Mouse (Mus musculus): Measurements from ENCODE around the gene Mrps18c. TPM values are rescaled to one million over a fixed set of nuclear protein-coding genes. Genes with fewer than 3 reads are reported as not detected.

Gene Mrps18c
- polyA plus RNA-seq, 1 experiment from 2014 or later: 172 TPM

DNA sequence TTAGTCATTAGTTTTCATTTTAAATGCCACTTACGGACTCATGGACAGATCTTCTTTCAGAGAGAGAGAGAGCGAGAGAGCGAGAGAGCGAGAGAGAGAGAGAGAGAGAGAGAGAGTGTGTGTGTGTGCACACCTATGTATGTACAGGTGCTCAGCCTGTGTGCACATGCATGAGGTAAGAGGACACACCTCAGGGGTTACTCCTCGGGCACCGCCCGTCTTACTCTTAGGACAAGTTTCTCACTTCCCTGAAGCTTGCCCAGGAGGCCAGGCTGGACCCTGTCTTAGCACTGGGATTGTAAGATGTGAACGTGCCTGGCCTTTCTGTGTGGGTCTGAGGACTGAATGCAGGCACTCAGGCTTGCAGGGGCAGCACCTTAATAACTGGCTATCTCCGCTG, 10.9 kb upstream of the Mrps18c start:
- Histone ChIP-seq H3K4me3 (replicated peaks) (no peak overlapping the region), H3K27ac (no peak overlapping the region), H3K36me3 (peaks cover 28% of the 10 kb centered on the region), H3K27me3 (replicated peaks) (no peaks in the 10 kb centered on the region), H3K9ac (no peak overlapping the region), H3K9me3 (no peaks in the 10 kb centered on the region), H3K4me2 (replicated peaks) (no peak overlapping the region), H3K4me1 (replicated peaks) (no peaks in the 10 kb centered on the region)
- ATAC-seq: no peak
- WGBS: 90% methylated on average over 9 of the region's 9 CpGs

- 83% methylated on average over 7 of the region's 7 CpGs for WGBS
- Histone ChIP-seq H3K36me3 (peaks cover 23% of the 10 kb centered on the region; the same call in 1 of the 2 replicates), H3K9ac (no peak overlapping the region), H3K27me3 (replicated peaks) (no peaks in the 10 kb centered on the region), H3K27ac (no peak overlapping the region), H3K4me3 (replicated peaks) (no peak overlapping the region), H3K9me3 (no peaks in the 10 kb centered on the region), H3K4me1 (replicated peaks) (0 out of 2 replicates have a peak, but pooled peaks cover 3% of the 10 kb centered on the region), H3K4me2 (replicated peaks) (no peak overlapping the region)
- ATAC-seq: no peak
Observed at GRCm38 (mm10) chr5:100792261-100792660, 6.2 kb upstream of the Mrps18c start.

DNA sequence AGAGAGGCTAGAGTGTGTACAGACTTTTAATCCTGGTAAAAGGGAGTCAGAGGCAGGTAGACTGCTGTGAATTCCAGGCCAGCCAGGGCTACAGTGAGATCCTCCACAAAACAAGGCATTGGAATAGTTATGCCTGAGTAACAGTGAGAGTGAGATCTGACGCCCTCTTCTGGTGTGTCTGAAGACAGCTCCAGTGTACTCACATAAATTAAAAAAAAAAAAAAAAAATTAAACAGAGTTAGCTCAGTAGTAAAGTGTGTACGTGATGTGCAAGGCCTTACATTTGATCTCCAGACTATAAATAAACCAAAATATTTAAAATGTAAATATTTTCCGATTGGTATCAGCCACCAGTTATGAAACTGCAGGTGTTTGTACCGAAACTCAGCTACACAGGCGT, 4.3 kb upstream of the Mrps18c start:
- no peak overlapping the region for H3K4me3 ChIP-seq (replicated peaks)
- no peak overlapping the region for H3K4me2 ChIP-seq (replicated peaks)
- no peaks in the 10 kb centered on the region for H3K9me3 ChIP-seq
- H3K36me3 ChIP-seq: peaks cover 17% of the 10 kb centered on the region; the same call in 1 of the 2 replicates
- H3K27ac ChIP-seq: no peak overlapping the region
- H3K9ac ChIP-seq: no peak overlapping the region
- H3K4me1 ChIP-seq (replicated peaks): peaks cover 3% of the 10 kb centered on the region; the same call in 1 of the 2 replicates
- no peak for ATAC-seq
- 75% methylated on average over 5 of the region's 5 CpGs for WGBS
- H3K27me3 ChIP-seq (replicated peaks): no peaks in the 10 kb centered on the region

DNA sequence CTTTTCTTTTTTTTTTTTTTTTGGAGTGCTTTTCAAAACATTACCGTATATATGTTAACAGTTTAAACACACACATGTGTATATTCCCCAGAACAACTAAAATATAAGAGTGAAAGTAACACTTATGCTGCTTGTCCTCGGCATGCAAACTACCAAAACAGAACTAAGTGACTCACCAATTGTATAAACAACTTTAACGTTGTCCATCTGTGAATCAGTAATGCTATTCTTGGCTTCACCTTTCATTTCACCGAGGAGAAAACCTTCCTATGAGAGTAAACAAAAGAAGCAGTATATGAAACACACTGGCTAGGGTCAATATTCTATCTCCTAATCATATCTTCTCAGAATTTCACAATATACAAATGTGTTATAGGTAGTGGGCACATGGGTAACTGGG, 19.9 kb downstream of the Mrps18c start:
- 0 out of 2 replicates have a peak, but pooled peaks cover 5% of the 10 kb centered on the region for H3K36me3 ChIP-seq
- no peak for ATAC-seq
- no peak overlapping the region for H3K27ac ChIP-seq
- H3K9me3 ChIP-seq: no peaks in the 10 kb centered on the region
- H3K4me3 ChIP-seq (replicated peaks): no peak overlapping the region
- no peak overlapping the region for H3K9ac ChIP-seq
- H3K4me2 ChIP-seq (replicated peaks): no peak overlapping the region
- H3K4me1 ChIP-seq (replicated peaks): 0 out of 2 replicates have a peak, but pooled peaks cover 2% of the 10 kb centered on the region
- H3K27me3 ChIP-seq (replicated peaks): no peaks in the 10 kb centered on the region
- WGBS: 52% methylated on average over 4 of the region's 4 CpGs

DNA sequence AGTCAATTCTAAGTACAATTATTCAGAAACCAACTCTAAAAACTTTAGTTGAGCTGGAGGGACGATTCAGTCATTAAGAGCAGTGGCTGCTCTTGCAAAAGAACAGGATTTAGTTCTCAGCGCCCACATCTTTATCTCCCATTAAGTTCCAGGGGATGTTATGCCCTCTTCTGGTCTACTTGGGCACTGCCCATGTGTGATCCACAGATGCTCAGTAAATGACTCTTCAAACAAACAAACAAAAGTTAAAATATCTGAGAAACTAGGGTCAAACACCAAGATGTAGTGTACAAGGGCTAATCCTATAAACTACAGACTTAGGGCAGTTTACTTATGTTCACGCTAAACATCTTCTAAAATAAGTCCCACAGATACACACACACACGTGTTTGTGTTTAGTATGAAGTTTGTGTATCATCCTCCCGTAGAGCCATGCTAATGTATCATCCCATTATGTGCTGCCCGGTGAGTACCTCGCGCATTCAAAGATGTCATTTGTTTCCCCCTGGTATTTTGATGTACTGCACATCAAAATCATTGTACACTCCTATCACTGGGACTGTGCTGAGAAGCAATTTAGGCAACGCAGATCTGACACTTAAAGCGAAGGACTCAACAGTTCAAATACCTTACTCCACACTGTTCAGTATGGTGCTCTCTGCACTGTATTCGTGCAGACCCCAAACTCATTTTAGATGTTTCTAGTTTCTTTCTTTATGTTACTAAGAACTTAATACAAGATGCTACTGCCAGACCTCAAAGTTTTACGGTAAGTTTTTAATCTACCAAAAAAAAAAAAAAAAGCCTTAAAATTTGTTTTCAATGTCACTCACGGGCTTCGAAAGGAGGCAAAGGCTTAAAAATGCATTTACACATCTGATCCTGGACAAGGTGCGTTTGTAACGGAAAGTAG, 21.4 kb downstream of the Mrps18c start:
- ATAC-seq: no peak
- Histone ChIP-seq H3K4me3 (replicated peaks) (peak overlapping the region; percentile 91), H3K9me3 (no peaks in the 10 kb centered on the region), H3K9ac (peak overlapping the region; percentile 96), H3K4me2 (replicated peaks) (peak overlapping the region; percentile 86), H3K27ac (peak overlapping the region; percentile 79; the same call in 1 of the 2 replicates), H3K36me3 (0 out of 2 replicates have a peak, but pooled peaks cover under 1% of the 10 kb centered on the region), H3K27me3 (replicated peaks) (no peaks in the 10 kb centered on the region), H3K4me1 (replicated peaks) (0 out of 2 replicates have a peak, but pooled peaks cover 2% of the 10 kb centered on the region)
- 28% methylated on average over 16 of the region's 16 CpGs for WGBS

DNA sequence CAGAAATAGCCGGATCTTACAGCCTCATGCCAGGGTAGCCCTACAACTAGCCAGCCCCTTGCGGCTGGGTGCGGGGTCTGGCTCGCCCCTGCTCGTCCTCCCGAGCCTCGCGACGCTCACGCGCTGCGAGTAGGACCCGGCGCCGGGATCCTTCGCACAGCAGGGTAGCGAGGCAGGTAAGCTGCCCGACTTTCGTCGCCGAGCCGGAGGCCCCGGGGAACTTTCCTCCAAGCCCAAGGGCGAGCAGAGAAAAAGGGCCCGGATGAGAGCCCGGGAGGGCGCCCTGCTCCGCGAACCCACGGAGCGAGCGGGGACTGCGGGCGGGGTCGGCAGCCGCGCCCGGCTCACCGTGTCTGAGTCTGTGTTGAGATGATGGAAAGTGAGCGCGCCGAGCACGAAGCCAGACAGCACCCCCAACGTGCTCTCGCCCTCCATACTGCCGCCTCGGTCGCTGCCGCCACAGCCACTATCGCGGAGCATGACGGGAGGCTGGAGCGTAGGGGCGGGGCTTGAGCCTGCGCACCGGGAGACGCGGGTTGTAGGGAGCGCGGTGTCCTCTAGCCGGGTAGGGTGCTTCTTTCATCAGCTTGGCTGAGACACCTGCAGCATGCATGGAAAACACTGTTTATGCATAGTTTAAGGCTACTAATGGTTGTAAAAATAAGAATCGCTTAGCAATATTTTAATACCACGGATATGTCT, 22.2 kb downstream of the Mrps18c start, which contains the start of gene Abraxas1:
Abraxas1 (minus strand) TSS at position 483 of the 702 bp plus-strand sequence.
- H3K36me3 ChIP-seq: no peaks in the 10 kb centered on the region
- H3K4me1 ChIP-seq (replicated peaks): 0 out of 2 replicates have a peak, but pooled peaks cover 2% of the 10 kb centered on the region
- WGBS: under 1% methylated on average over 63 of the region's 63 CpGs
- H3K9ac ChIP-seq: peak within 1 kb of the TSS; percentile 96
- no peaks in the 10 kb centered on the region for H3K9me3 ChIP-seq
- peak within 1 kb of the TSS; percentile 91 for H3K4me3 ChIP-seq (replicated peaks)
- H3K27ac ChIP-seq: peak within 1 kb of the TSS; percentile 79
- H3K27me3 ChIP-seq (replicated peaks): no peaks in the 10 kb centered on the region
- peak; percentile 98 for ATAC-seq
- peak within 1 kb of the TSS; percentile 86 for H3K4me2 ChIP-seq (replicated peaks)

DNA sequence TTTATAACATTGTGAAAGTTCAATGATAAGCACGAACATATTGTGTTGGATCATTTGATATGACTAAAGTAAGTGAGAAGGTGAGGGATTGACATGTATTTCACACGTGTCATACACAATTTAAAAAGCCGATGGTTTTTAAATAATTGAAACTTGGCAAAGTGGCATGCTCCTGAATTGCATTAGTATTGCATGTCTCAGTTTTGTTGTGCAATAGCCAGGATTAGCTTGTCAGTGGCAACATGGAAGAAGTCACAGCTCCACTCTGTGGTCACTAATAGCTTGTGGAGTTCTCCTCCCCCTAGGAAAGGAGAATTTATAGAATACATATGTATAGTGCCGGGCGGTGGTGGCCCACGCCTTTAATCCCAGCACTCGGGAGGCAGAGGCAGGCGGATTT, 22.9 kb downstream of the Mrps18c start:
- WGBS: 77% methylated on average over 8 of the region's 8 CpGs
- 0 out of 2 replicates have a peak, but pooled peaks have one; percentile 2 for ATAC-seq

GRCm38 (mm10) chr5:100822826-100823225, 24.4 kb downstream of the Mrps18c start:
- Histone ChIP-seq H3K27me3 (replicated peaks) (no peaks in the 10 kb centered on the region), H3K36me3 (no peaks in the 10 kb centered on the region), H3K4me1 (replicated peaks) (0 out of 2 replicates have a peak, but pooled peaks cover 2% of the 10 kb centered on the region), H3K27ac (no peak overlapping the region), H3K9ac (no peak overlapping the region), H3K4me2 (replicated peaks) (no peak overlapping the region), H3K4me3 (replicated peaks) (no peak overlapping the region), H3K9me3 (no peaks in the 10 kb centered on the region)
- WGBS: 84% methylated on average over 7 of the region's 7 CpGs
- ATAC-seq: no peak

More for the DNA sequence above, 22.9 kb downstream of the Mrps18c start:
- H3K27me3 ChIP-seq (replicated peaks): no peaks in the 10 kb centered on the region
- H3K27ac ChIP-seq: no peak overlapping the region
- H3K36me3 ChIP-seq: no peaks in the 10 kb centered on the region
- 0 out of 2 replicates have a peak overlapping the region, but pooled peaks have one; percentile 91 for H3K4me3 ChIP-seq (replicated peaks)
- H3K9me3 ChIP-seq: no peaks in the 10 kb centered on the region
- no peak overlapping the region for H3K9ac ChIP-seq
- peak overlapping the region; percentile 86 for H3K4me2 ChIP-seq (replicated peaks)
- H3K4me1 ChIP-seq (replicated peaks): 0 out of 2 replicates have a peak, but pooled peaks cover 2% of the 10 kb centered on the region

- H3K4me1 ChIP-seq (replicated peaks): no peaks in the 10 kb centered on the region
- H3K27me3 ChIP-seq (replicated peaks): no peaks in the 10 kb centered on the region
- H3K4me3 ChIP-seq (replicated peaks): no peak overlapping the region
- H3K36me3 ChIP-seq: no peaks in the 10 kb centered on the region
- H3K9ac ChIP-seq: no peak overlapping the region
- 23% methylated on average over 2 of the region's 2 CpGs for WGBS
- no peaks in the 10 kb centered on the region for H3K9me3 ChIP-seq
- ATAC-seq: 0 out of 2 replicates have a peak, but pooled peaks have one; percentile 50
- H3K4me2 ChIP-seq (replicated peaks): no peak overlapping the region
- H3K27ac ChIP-seq: no peak overlapping the region
Observed at GRCm38 (mm10) chr5:100825975-100826374, 27.5 kb downstream of the Mrps18c start.

DNA sequence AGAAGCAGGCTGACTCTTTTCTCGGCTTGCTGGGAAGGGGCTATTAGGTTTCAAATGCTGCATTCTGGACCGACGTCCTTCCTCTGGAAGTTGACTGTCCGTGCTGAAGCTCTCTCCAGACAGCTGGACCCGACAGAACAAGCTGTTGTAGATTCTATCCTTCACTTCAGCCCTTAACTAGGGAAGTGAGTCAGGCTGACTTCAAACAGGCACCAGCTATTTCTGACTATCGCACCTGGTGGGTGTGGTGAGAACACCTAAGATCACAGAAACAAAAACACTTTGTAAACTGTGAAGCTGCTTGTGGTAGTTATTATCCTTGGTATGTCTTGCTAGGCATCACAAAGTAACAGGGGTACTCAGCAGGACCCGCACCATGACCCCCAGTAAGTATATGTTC, 28.1 kb downstream of the Mrps18c start:
- H3K36me3 ChIP-seq: no peaks in the 10 kb centered on the region
- 71% methylated on average over 7 of the region's 7 CpGs for WGBS

GRCm38 (mm10) chr5:100828701-100829100, 30.3 kb downstream of the Mrps18c start:
- ATAC-seq: no peak
- Histone ChIP-seq H3K9ac (no peak overlapping the region), H3K4me3 (replicated peaks) (no peak overlapping the region), H3K9me3 (no peaks in the 10 kb centered on the region), H3K27ac (no peak overlapping the region), H3K4me1 (replicated peaks) (no peaks in the 10 kb centered on the region), H3K36me3 (no peaks in the 10 kb centered on the region), H3K4me2 (replicated peaks) (no peak overlapping the region), H3K27me3 (replicated peaks) (no peaks in the 10 kb centered on the region)
- 82% methylated on average over 3 of the region's 3 CpGs for WGBS

More for the DNA sequence above, 28.1 kb downstream of the Mrps18c start:
- Histone ChIP-seq H3K4me2 (replicated peaks) (no peak overlapping the region), H3K9ac (no peak overlapping the region), H3K4me1 (replicated peaks) (no peaks in the 10 kb centered on the region), H3K4me3 (replicated peaks) (no peak overlapping the region), H3K27me3 (replicated peaks) (no peaks in the 10 kb centered on the region), H3K9me3 (no peaks in the 10 kb centered on the region), H3K27ac (no peak overlapping the region)
- no peak for ATAC-seq

DNA sequence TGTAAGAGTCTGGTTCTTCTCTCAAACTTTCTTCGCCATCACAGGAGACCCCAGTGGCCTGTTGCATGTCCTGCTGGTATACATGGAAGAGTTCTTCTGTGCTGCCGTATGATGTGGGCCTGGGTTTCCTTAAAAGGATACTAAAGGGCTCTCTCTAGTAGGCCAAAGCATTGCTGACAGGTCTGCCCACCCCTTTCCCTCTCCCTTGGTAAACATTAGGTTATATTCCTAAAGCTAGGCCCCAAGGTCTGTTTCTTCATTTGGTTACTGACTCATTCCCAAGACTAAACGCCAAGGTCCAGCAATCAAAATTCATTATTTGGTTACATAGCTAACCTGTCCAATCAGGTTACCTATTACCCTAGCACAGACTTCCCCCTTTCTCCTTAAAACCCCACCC, 34.3 kb downstream of the Mrps18c start:
- 66% methylated on average over 3 of the region's 3 CpGs for WGBS
- Histone ChIP-seq H3K4me1 (replicated peaks) (no peaks in the 10 kb centered on the region), H3K9ac (no peak overlapping the region), H3K27me3 (replicated peaks) (no peaks in the 10 kb centered on the region), H3K9me3 (no peaks in the 10 kb centered on the region), H3K4me3 (replicated peaks) (no peak overlapping the region), H3K4me2 (replicated peaks) (no peak overlapping the region), H3K27ac (no peak overlapping the region), H3K36me3 (no peaks in the 10 kb centered on the region)
- peak; percentile 44; the same call in 1 of the 2 replicates for ATAC-seq
